Mouse (Mus musculus): ENCODE data around the gene Aldh3b1. TPM values are rescaled to one million over a fixed set of nuclear protein-coding genes. Genes with fewer than 3 reads are reported as not detected.

Aldh3b1 gene
- total RNA-seq, 2 experiments from 2014 or later = 1.8 to 2.0 TPM

GRCm38 (mm10) chr19:3896208-3896607 is 33.4 kb downstream of the Aldh3b1 start:
- DNase-seq (ENCODE audit: low spot score in 2 of 2) = no peak
- intact Hi-C loops (cut with DNase I) = no loop called here

- no peak for DNase-seq (ENCODE audit: low spot score in 2 of 2)
- intact Hi-C loops (cut with DNase I) = no loop called here
Measured at GRCm38 (mm10) chr19:3895171-3895631, 34.4 kb downstream of the Aldh3b1 start.

- intact Hi-C loops (cut with DNase I) = no loop called here
- no peak for DNase-seq (ENCODE audit: low spot score in 2 of 2)
Measured at GRCm38 (mm10) chr19:3894294-3894693, 35.3 kb downstream of the Aldh3b1 start.

- DNase-seq (ENCODE audit: low spot score in 2 of 2) = no peak
- intact Hi-C loops (cut with DNase I) = no loop called here
Measured at GRCm38 (mm10) chr19:3893545-3894116, 36.0 kb downstream of the Aldh3b1 start.

- intact Hi-C loops (cut with DNase I) = no loop called here
- no peak for DNase-seq (ENCODE audit: low spot score in 2 of 2)
Measured at GRCm38 (mm10) chr19:3890181-3890580, 39.4 kb downstream of the Aldh3b1 start.

- no peak for DNase-seq (ENCODE audit: low spot score in 2 of 2)
- intact Hi-C loops (cut with DNase I) = no loop called here
Measured at GRCm38 (mm10) chr19:3889096-3889495, 40.5 kb downstream of the Aldh3b1 start.

GRCm38 (mm10) chr19:3884325-3884990 is 45.1 kb downstream of the Aldh3b1 start:
- no peak for DNase-seq (ENCODE audit: low spot score in 2 of 2)
- intact Hi-C loops (cut with DNase I) = no loop called here

GRCm38 (mm10) chr19:3882214-3882613 is 47.4 kb downstream of the Aldh3b1 start:
- no peak for DNase-seq (ENCODE audit: low spot score in 2 of 2)
- intact Hi-C loops (cut with DNase I) = no loop called here

GRCm38 (mm10) chr19:3880054-3880848 is 49.4 kb downstream of the Aldh3b1 start:
- no peak for DNase-seq (ENCODE audit: low spot score in 2 of 2)
- intact Hi-C loops (cut with DNase I) = no loop called here

GRCm38 (mm10) chr19:3875045-3875444 is 54.6 kb downstream of the Aldh3b1 start:
- intact Hi-C loops (cut with DNase I) = no loop called here
- no peak for DNase-seq (ENCODE audit: low spot score in 2 of 2)

GRCm38 (mm10) chr19:3872373-3872772 is 57.2 kb downstream of the Aldh3b1 start:
- no peak for DNase-seq (ENCODE audit: low spot score in 2 of 2)
- intact Hi-C loops (cut with DNase I) = no loop called here

GRCm38 (mm10) chr19:3871468-3871867 is 58.1 kb downstream of the Aldh3b1 start:
- intact Hi-C loops (cut with DNase I) = no loop called here
- DNase-seq (ENCODE audit: low spot score in 2 of 2) = no peak

- intact Hi-C loops (cut with DNase I) = no loop called here
- peak in 1 of 2 experiments; percentile 40 for DNase-seq (ENCODE audit: low spot score in 2 of 2)
Measured at GRCm38 (mm10) chr19:3868290-3868689, 61.3 kb downstream of the Aldh3b1 start.

- DNase-seq (ENCODE audit: low spot score in 2 of 2) = no peak
- intact Hi-C loops (cut with DNase I) = no loop called here
Measured at GRCm38 (mm10) chr19:3864960-3865359, 64.6 kb downstream of the Aldh3b1 start.

Other genes starting within 250 kb of the Aldh3b1 start
- gene Lrp5, start 243.2 kb downstream of the Aldh3b1 start, total RNA-seq (2021) = 10 to 100 TPM in 1 of 2 experiments, 1 to 10 TPM in 1; 9.5 to 10.5 TPM
- gene 1810055G02Rik, start 221.5 kb downstream of the Aldh3b1 start, total RNA-seq (2021) = 10 to 100 TPM; 42.8 to 52.3 TPM
- gene Kmt5b, start 162.4 kb downstream of the Aldh3b1 start, total RNA-seq (2021) = 10 to 100 TPM; 54.5 to 54.7 TPM
- 10 to 100 TPM; 75.5 to 99.5 TPM for gene Chka, start 78.0 kb downstream of the Aldh3b1 start, total RNA-seq (2021)
- gene Tcirg1, start 22.7 kb downstream of the Aldh3b1 start, total RNA-seq (2021) = 10 to 100 TPM; 14.4 to 16.1 TPM
- gene Ndufs8, start 17.0 kb downstream of the Aldh3b1 start, total RNA-seq (2021) = 100 to 1,000 TPM; 134 to 149 TPM
- gene Unc93b1, start 5.4 kb upstream of the Aldh3b1 start, total RNA-seq (2021) = 10 to 100 TPM; 16.0 to 18.4 TPM
- under 1 TPM in 1 of 2 experiments, not detected in 1; 0.13 TPM for gene Aldh3b3, start 28.8 kb upstream of the Aldh3b1 start, total RNA-seq (2021)
- gene Aldh3b2, start 42.5 kb upstream of the Aldh3b1 start, total RNA-seq (2021) = 1 to 10 TPM; 1.8 to 2.4 TPM
- 1 to 10 TPM; 1.8 to 3.1 TPM for gene Acy3, start 56.8 kb upstream of the Aldh3b1 start, total RNA-seq (2021)
- not detected for gene Tbx10, start 62.9 kb upstream of the Aldh3b1 start, total RNA-seq (2021)
- gene Nudt8, start 70.8 kb upstream of the Aldh3b1 start, total RNA-seq (2021) = 10 to 100 TPM in 1 of 2 experiments, 1 to 10 TPM in 1; 8.5 to 10.3 TPM
- gene Gm49405, start 70.8 kb upstream of the Aldh3b1 start, total RNA-seq (2021) = 1 to 10 TPM; 1.2 to 1.6 TPM
- 1 to 10 TPM; 3.2 to 3.5 TPM for gene Doc2g, start 73.5 kb upstream of the Aldh3b1 start, total RNA-seq (2021)
- 100 to 1,000 TPM; 227 to 231 TPM for gene Ndufv1, start 83.0 kb upstream of the Aldh3b1 start, total RNA-seq (2021)
- gene Gstp1, start 108.2 kb upstream of the Aldh3b1 start, total RNA-seq (2021) = 100 to 1,000 TPM; 213 to 245 TPM
- 10 to 100 TPM; 22.3 to 24.3 TPM for gene Gstp2, start 116.2 kb upstream of the Aldh3b1 start, total RNA-seq (2021)
- not detected for gene Gstp3, start 129.8 kb upstream of the Aldh3b1 start, total RNA-seq (2021)
- gene Cabp2, start 151.8 kb upstream of the Aldh3b1 start, total RNA-seq (2021) = not detected
- 10 to 100 TPM; 26.4 to 26.7 TPM for gene Cdk2ap2, start 167.4 kb upstream of the Aldh3b1 start, total RNA-seq (2021)
- 100 to 1,000 TPM; 225 to 226 TPM for gene Pitpnm1, start 170.2 kb upstream of the Aldh3b1 start, total RNA-seq (2021)
- 10 to 100 TPM; 83.4 to 94.1 TPM for gene Aip, start 196.1 kb upstream of the Aldh3b1 start, total RNA-seq (2021)
- not detected for gene Gpr152, start 210.0 kb upstream of the Aldh3b1 start, total RNA-seq (2021)
- under 1 TPM; 0.11 to 0.23 TPM for gene Cabp4, start 214.2 kb upstream of the Aldh3b1 start, total RNA-seq (2021)
- gene Coro1b, start 218.8 kb upstream of the Aldh3b1 start, total RNA-seq (2021) = 10 to 100 TPM; 80.7 to 87.5 TPM
- gene Ptprcap, start 223.8 kb upstream of the Aldh3b1 start, total RNA-seq (2021) = 1 to 10 TPM; 1.0 to 1.5 TPM
- gene Rps6kb2, start 233.5 kb upstream of the Aldh3b1 start, total RNA-seq (2021) = 10 to 100 TPM; 39.5 to 39.9 TPM
- gene Carns1, start 245.7 kb upstream of the Aldh3b1 start, total RNA-seq (2021) = 1 to 10 TPM; 3.8 to 5.9 TPM